Mouse (Mus musculus) cortical plate, adult 2 months (tissue): ENCODE results near the gene Phf7.

ENCODE experiments used
- CTCF ChIP-seq: fragments of 200-500 bp; IDR thresholded peaks from 2 replicates; pipeline ENCODE4 v1.5.1; 2011; ENCODE audit warnings: mild to moderate bottlenecking, control low read depth, low read length; ENCODE audit not compliant: insufficient read depth; ENCODE audit errors: extremely low read depth
- POLR2A ChIP-seq: fragments of 200-500 bp; IDR thresholded peaks from 2 replicates; pipeline ENCODE4 v1.6.1; 2011; ENCODE audit warnings: mild to moderate bottlenecking, low read length, control low read depth; ENCODE audit not compliant: insufficient read depth; ENCODE audit errors: extremely low read depth

DNA sequence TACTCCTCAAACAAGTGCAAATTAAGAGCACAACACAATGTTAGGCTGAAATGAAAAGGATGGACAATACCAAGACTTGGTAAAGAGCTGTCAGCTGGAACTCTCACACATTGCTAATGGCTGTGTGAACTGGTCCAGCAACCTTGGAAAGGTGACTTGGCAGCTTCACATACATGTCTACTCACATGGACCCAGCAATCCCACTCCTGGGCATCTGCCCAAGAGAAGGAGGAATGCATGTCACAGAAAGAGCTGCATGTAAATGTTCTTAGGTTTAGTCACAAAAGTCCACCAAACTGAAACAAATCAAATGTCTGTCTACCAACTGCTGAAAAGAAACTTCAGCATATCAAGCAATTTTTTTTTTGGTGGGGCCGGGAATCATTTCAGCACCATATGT lies 5.2 kb downstream of the Phf7 start:
- TF ChIP-seq POLR2A (no peak), CTCF (no peak)
